Mouse (Mus musculus) forelimb bud, embryonic 11.5 days (tissue): Measurements from ENCODE around the gene Zfp992.
"Not testable (repeated sequence)": the region's sequence is repeated elsewhere in the genome, so short reads cannot be mapped to it uniquely, and the experiment has no call there.

Source experiments
- DNase-seq: peaks from one replicate; pipeline ENCODE4 v3.0.0-alpha.2; 2012; ENCODE audit warnings: low read depth, low spot score

Zfp992 gene

DNA sequence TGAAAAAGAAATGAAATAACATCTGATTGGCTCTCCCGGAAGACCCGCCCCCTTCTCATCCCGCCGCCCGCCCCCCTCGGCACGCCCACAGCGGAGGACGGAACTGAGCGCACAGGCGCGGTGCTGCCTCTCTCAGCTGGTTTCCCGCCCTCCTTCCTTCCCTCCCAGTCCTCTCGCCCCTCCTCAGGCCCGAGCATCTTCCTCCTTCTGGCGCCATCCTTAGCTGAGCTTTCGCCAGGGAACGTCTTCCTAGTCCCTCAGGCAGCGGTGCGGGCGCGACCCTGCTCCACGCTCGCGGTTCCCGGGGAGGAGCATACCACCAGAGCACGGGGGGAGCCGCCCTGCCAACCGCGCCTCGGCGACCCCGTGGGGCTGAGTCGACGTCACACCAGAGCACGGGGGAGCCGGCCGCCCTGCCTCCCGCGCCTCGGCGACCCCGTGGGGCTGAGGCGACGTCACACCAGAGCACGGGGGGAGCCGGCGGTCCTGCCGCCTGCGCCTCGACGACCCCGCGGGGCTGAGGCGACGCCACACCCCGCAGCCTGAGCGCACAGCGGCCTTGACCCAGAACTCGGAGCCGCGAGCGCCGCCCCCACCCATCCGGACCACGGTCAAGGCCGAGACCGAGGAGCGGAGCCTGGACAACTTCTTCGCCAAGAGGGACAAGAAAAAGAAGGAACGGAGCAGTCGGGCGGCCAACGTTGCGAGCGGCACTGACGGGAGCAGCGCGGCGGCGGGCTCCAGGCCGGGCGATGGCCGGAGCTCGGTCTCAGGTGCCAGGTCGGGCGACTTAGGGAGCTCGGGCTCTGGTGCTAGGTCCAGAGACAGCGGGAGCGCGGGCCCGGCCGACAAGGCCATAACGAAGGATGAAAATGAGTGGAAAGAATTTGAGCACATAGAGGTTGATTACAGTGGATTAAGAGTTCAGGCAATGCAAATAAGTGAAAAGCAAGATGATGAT lies 26.2 kb downstream of the Zfp992 start:
- DNase-seq = not testable (repeated sequence)

DNA sequence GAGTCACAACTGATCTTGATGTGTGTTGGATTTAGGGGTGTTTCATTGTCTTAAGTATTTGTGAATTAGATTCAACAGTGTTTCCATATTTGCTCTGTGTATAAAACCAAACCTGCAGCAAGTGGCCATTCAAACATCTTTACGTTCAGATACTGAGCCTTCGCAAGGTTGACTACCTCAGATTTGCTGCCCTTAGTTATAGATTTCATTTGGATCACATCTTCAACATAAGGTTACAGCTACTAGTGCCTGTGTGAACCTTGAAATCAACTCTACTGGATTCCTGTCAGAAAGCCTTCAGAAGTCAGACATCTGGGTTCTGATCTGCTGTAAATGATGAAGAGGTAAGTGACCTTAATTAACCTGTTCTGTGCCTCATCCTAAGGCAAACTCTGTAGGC lies 27.4 kb downstream of the Zfp992 start:
- DNase-seq = not testable (repeated sequence)

DNA sequence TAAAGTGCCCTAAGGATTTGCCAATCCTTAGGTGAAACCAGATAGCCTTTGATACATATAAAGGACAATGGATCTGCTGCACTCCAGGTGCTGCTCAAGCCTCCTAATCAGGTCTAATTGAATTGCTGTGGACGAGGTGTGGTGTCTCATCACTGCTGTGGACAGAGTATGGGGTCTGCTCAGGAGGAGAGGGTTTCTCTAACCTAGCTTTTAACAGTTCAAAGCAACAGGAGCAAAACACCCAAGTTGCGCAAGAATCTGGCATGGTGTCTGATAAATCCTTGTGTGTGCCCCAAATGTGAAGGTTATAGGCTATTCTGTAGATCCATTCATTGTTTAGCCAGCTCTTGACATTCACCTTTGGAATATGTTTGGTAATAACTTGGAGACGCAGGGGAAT lies 28.1 kb downstream of the Zfp992 start:
- DNase-seq = not testable (repeated sequence)

DNA sequence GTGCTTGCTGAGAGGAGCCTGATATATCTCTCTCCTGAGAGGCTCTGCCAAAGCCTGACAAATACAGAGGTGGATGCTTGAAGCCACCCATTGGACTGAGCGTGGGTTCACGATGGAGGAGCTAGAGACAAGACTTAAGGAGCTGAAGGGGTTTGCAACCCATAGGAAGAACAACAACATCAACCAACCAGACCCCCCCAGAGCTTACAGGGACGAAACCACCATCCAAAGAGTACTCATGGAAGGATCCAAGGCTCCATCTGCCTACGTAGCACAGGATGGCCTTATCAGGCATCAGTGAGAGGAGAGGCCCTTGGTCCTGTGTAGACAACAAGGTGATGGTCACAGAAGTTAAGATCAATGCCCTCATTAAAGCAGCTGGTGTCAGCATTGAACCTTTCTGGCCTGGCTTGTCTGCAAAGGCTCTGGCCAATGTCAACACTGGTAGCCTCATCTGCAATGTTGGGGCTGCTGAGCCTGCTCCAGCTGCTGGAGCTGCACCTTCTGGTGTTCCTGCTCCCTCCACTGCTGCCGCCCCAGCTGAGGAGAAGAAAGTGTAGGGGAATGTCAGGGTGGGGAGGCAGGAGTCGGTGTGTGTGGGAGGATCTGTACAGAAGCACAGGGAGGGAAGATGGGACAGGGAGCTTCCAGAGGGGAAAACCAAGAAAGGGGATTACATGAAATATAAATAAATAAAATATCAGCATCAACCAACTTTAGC lies 31.7 kb downstream of the Zfp992 start:
- not testable (repeated sequence) for DNase-seq

DNA sequence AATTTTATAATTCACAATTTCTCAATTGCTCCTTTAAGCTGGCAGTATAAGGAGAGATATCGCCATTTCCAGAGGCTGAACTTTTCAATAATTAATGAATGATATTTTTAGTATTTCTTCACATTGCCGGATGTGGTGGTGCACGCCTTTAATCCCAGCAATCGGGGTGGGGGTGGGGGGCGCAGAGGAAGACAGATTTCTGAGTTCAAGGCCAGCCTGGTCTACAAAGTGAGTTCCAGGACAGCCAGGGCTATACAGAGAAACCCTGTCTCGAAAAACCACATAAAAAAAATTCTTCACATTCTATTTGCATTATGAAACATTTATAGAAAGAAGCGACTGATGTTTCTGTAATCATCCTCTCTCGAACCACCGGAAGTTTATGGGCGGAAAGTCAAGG lies 33.7 kb downstream of the Zfp992 start:
- not testable (repeated sequence) for DNase-seq

DNA sequence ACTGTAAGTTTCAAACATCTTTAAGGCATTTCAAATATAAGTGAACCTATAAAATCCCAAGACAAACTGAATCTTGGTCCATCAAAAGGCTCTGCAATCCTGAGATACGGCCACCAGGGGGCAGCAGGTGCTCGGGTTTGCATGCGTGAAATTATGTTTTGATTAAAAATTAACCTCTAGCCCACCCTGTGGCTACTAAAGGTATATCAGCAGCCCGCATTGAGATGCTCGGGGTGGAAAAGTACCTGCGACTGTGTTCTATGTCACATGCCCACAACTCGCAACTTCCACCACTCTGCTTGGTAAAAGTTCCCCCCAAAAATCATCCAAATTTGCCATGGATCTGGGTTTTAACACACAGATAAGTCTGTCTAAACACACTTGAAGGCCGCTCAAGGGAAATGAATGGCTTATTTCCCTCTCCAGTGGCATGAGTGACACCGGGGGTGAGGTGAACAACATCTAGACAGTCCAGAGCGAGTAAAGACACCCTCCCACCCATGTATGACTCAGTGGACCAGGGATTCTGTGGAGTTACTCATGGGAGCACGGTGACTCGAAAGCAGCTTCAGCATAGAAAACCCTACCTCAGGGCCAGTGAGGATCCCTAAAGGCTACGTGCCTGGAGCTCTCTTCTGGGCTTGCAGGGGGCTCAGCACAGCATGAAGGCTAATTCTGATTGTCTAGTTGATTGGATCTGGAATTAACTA lies 34.9 kb downstream of the Zfp992 start:
- not testable (repeated sequence) for DNase-seq

DNA sequence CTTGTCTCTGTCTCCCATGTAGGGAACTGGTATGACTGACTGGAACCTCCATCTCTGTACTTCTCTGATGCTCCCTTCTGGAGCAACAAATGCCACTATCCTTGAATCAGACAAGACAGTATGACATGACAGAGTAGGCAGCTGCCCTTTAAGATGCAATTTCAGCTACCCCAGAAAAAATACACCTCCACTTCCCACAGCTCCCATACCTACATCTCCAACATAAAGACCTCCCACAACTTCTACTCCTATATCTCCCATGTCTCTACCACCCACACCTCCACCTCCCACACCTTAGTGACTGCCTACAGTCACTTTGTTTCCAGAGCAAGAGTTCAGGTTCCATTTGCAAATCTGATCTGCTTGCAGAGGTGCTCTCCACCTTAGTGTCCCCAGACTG lies 35.9 kb downstream of the Zfp992 start:
- not testable (repeated sequence) for DNase-seq

DNA sequence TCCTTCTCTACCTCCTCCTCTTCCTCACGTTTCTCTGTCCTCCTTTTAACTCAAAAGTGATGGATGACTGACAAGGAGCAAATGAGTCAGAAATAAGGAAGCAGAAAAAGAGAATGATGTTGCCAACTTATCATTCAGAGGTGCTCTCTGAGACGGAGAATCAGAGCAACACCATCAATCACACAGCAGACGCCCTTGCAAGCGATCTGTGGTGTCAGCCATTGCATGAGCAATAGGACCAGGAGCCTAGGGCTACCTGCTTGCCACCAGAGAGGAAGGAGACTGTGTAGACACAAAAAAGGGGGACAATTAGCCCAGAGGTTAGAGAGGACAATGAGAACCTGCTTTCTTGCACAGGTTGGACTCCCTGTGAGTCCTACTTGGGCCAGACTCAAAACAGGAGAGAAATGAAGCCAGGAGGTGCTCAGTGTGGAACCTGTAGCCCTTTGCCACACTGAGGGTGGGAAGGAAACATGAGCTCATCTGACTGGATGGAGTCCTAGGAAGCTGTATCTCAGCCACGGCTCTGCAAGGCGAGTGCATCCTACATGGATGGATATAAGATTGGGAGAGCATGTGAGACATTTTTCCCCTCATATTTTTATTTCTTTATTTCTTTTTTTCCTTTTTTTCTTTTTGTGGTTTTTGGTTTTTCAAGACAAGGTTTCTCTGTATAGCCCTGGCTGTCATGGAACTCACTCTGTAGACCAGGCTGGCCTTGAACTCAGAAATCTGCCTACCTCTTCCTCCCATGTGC lies 36.5 kb downstream of the Zfp992 start:
- DNase-seq = not testable (repeated sequence)

- not testable (repeated sequence) for DNase-seq
Measured at GRCm38 (mm10) chr4:146486753-146487152, 37.9 kb downstream of the Zfp992 start.

- DNase-seq = not testable (repeated sequence)
Measured at GRCm38 (mm10) chr4:146489196-146489595, 40.4 kb downstream of the Zfp992 start.

- DNase-seq = not testable (repeated sequence)
Measured at GRCm38 (mm10) chr4:146491993-146492392, 43.2 kb downstream of the Zfp992 start.

DNA sequence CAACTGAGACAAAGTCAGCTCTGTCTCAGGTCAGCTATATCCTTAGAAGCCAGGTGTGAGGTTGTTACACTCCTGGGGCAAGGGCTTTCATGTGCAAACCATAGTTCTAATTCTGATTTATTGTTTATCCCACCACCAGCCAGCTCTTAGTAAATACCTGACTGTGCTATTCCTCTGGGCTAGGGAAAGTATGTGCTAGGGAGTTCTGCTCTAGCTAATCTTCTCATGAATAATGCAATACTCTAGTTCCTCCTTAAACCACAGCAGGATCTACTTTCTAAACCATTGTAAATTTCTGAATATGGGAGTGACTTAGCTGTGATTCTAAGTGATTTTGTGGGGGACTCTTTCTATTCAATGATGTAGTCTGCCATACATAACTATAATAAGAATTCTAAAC lies 43.6 kb downstream of the Zfp992 start:
- DNase-seq = no peak

GRCm38 (mm10) chr4:146492851-146493250 lies 44.0 kb downstream of the Zfp992 start:
- DNase-seq = no peak

- not testable (repeated sequence) for DNase-seq
Measured at GRCm38 (mm10) chr4:146493319-146493907, 44.6 kb downstream of the Zfp992 start.

- DNase-seq = no peak
Measured at GRCm38 (mm10) chr4:146494980-146495379, 46.2 kb downstream of the Zfp992 start.

- DNase-seq = not testable (repeated sequence)
Measured at GRCm38 (mm10) chr4:146497695-146498275, 49.0 kb downstream of the Zfp992 start.

DNA sequence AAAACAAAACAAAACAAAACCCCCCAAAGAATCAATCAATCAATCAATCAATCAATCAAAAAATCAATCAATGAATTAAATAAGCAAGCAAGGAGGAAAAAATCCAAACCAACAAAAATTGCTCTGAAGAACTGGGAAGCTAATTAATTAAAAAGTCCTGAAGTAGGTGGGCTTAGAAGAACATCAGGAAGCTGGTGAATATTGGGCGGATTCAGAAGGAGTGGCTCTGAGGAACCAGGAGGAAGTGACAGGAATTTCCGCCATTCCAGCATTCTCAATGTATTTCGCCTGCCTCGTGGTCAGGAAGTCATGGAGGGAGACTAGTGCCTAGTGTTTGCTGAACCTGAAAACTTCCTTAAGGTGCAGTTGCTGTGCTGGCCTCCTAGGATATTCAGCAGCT lies 52.9 kb downstream of the Zfp992 start, which contains the start of gene Zfp981:
Gene Zfp981 (plus strand): TSS at position 301 of the 400 bp plus-strand sequence.
- DNase-seq = not testable (repeated sequence)

- DNase-seq = not testable (repeated sequence)
Measured at GRCm38 (mm10) chr4:146509029-146509428, 60.2 kb downstream of the Zfp992 start.

GRCm38 (mm10) chr4:146511871-146512270 lies 63.0 kb downstream of the Zfp992 start:
- not testable (repeated sequence) for DNase-seq

DNA sequence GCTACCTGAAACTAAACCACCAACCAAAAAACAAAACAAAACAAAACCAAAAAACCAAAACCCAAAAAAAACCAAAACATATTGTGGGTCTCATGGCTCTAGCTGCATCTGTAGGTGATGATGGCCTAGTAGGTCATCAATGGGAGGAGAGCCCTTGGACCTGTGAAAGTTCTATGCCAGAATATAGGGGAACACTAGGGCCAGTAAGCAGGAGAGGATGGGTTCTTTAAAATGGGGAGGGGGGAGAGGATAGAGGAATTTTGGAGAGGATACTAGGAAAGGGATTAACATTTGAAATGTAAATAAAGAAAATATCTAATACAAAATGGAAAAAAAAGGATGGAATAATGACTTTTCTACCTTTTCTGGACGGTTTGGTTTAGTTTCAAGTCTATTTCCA lies 67.7 kb downstream of the Zfp992 start:
- DNase-seq = no peak
